Mouse (Mus musculus) layer of hippocampus, adult 9-10 months (tissue): ENCODE measurements around the gene Hcrtr2.

ENCODE experiments used
- DNase-seq: peaks from one replicate; pipeline ENCODE4 v3.0.0; 2022; ENCODE audit warnings: low spot score

Hcrtr2 gene

DNA sequence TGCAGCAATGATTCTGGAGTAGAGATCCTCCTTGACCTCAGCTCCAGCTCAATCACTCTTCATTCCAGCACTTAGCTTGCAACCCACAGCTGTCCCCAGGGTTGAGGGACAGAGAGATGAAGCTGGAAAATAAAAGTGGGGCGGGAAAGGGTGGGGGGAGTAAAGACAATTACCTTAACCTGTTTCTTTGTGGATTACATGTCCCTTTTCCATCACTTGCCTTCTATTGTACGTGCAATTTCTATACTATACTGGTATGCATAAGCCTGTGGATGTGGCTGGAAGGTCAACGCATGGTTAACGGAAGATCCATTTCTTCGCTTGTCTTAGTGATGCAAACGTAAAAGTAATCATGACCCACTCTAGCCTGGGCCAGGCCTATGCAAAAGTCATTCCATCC, at the start of gene Hcrtr2:
Gene Hcrtr2, minus strand, starts transcription at position 101 of the 400 bp plus-strand sequence.
- DNase-seq = no peak

DNA sequence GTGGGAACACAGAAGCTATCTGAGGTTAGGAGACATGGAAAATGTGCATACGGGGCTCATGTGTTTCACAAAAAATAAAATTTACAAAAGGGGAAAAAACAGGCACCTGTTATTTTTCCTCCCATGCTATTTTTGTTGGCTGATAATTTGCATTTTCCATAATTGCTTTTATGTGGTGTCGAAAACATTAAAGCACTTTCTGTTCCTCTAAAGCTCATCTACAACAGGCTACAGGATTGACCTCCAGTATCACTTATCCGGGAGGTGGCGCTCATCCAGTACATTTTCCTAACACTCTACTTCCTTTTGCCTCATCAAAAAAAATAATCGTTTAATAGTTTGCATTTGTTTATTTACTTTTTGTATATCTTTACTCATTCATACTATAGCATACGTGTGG, 41.2 kb upstream of the Hcrtr2 start:
- no peak for DNase-seq

DNA sequence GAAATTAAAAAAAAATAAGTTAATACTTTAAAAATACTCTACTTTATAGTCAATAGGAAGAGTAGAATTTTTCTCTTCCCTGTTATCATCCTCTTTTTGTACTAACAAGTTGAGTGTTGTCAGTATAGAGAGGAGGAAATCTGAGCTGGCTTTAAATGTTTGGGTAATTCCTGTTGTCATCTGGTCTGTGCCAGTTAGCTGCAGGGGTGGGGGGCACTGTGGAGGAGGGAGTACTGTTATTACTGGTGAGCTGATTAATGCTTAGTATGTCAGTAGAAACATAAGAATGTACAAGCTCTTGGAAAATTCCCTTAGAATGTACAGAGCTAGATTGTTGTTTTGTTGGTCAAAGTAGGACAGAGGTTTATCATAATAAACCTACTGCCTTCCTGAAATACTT, 36.7 kb upstream of the Hcrtr2 start:
- DNase-seq = no peak

DNA sequence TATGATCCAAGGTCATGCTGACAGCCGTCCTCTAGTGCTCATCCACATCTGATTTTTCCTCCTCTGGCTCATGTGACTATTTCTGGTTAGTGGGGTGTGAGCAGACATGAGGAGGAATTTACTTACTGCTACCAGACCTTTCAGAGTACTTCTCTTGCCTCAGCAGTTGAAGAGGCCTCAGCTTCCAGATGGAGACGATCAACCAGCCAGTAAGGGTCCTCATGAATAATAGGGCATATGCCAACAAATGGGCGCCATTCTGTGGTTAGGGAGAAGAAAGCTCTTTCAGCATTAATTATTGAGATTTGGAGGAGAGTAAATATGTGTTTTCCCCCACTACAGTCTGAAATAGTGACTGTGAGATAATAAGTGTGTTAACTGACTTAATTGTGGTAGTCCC, 28.7 kb upstream of the Hcrtr2 start:
- no peak for DNase-seq

DNA sequence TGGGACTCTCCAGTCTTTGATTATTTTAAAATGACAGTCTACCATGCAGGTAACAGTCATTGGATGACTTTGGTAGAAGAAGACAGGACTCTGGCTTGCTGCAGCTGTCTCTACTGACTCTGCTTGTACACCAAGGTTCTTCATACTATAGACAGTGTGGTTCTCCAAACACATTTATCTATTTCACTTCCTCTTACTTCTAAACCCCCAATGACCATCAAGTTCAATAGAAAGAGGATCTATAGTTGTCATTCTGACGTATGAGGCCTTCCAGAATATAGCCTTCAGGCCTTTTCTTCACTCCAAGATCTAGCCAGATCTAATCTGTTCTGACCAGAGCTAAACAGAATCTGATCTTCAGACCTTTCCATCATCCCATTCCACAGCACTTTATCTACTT, 23.6 kb upstream of the Hcrtr2 start:
- DNase-seq = no peak

DNA sequence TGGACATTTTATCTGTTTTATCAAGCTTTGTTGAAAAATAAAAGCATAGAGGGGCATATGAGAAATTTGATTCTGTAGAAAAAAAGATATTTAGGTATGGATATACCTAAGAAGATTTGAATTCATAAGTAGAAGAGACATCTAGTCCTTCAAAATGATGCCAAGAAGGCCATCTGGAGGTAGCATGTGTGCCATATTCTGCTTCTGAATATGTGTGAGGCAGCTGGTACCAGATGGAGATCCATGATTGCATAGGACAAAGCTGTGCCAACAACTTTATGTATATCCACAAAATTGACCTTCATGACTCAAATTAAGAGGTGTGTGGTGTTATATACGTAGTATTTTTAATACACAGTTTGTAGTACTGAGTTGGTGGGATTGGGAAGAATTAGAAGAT, 7.4 kb upstream of the Hcrtr2 start:
- DNase-seq = peak; percentile 9

DNA sequence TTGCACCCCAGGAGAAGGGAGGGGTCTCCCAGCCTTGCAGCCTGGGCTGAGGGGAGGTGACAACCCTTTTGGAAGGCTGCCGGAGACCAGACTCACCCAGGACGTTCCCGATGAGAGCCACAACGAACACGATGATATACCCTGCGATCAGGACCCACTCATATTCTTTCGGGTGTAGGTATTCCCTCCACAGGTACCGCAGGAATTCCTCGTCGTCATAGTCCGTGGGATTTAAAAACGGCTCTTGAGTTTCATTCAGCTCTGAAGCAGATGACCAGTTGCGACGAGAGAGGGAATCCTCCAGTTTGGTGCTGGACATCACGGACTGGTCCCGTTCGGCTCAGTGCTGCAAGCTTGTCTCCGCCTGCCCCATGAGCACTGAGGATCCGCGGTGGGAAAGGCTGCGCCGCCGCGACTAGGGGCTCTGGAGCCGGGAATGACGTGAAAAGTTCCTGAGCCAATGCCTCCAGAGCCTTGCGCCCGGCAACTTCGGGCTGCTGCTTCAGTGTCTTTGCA, 412 bp downstream of the Hcrtr2 start:
- DNase-seq = no peak

DNA sequence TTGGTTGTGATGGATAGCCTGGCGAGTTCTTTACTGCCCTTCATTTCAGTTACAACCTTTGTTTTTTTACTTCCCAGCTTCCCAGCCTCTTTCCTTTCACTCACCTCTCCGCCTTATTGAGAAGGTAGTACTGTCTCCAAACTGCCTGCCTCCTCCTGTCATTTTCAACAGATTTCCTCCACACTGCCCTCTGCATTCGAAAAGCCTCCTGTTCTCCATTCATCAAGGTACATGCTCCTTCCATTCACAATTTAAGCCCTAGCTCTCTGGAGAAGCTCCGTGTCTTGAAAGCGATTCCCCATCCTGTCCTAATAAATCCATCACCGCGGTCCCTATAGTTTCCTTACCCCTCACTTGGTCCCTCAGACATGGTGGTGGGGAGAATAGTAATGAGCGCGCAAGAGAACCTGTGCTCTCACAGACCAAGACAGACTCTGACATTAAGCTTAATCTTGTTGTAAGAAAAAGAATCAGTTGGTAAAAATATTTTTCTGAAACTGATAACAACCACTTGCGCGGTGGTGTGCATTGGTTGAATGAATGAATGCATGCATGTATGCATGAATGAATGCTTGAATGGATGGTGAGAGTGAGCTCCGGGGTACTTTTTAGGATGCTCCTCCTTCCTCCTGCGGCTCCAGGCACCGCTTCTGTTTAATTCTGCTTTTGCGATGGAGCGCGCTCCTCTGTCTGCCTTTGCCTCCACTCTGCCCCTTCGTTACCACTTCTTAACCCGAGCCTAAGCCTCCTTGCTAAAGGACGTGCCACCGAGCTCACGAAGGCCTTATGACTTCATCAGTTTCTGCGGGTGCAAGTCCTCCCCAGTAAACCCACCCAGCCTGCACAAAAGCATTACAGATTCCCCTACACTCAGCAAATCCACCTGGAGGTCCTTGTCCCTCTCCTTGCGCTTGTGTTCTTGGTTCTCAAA, 1.3 kb downstream of the Hcrtr2 start:
- no peak for DNase-seq

DNA sequence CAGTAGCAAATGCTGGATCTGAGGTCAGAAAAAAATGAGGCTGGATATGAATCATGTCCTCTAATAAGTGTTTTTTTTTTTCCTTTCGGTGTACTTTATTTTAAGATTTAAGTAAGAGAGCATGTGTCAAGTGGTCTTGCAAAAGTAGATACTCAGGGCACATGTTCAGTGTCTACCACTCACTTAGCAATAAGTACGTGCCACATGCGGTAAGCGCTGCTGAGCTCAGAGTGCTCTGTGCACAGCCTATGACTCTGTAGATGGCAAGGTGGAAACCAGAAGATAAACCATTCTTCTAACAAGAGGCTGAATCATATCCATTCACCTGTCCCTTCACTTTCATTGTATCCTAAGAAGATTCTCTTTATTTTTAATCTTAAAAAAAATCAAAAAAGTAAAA, 2.1 kb downstream of the Hcrtr2 start:
- no peak for DNase-seq

DNA sequence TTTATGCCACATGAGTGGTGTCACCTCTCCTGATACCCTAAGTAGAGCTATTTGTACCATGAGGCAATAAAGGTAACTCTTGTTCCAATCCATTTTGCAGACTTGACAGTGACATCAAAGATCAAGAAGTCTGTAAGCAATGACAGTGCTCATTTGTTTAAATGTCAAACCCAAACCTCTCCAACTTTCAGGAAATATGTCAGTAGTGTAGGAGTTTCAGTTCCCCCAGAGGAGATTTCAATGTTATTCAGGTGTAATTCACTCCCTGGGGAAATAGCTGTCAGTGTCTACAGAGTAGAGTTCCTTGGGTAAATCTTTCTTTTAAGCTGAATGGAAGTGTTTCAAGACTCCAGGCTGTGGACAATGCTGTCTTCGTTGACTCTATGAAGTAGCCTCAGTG, 2.9 kb downstream of the Hcrtr2 start:
- no peak for DNase-seq

DNA sequence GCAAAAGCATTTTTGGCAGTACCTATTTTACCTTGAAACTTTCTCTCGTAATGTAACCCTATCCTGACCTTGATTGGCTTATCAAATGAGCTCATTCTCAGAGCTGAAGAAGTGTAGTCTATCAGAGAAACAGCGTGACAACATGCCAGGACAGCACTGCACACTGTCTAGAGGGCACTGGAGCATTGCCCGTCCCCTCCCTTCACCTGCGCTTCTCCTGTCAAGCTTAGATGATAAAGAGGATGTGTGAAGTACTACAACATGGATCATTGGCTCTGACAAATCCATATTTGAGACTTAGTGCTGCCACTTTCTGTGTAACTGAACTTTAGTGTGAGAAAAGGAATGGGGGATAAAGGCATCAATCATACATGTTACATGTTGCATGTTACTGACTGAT, 5.4 kb downstream of the Hcrtr2 start:
- DNase-seq = no peak

DNA sequence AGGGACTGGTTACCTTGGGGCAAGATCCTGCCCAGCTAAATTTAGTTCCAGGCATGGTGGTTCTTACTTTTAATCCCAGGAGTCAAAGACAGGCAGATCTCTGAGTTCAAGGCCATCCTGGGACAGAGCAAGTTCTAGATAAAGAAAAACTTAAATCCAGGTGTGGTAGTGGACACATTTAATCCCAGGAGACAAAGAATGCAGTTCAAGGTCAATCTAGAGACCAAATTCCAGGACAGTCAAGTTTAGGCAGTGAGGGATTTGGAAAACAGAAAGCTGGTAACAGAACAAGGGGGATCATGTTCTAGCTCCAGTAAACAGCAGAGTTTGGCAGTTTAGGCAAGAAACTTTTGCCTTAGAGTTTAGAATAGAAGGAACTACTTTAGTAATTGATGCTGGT, 8.6 kb downstream of the Hcrtr2 start:
- DNase-seq = no peak

DNA sequence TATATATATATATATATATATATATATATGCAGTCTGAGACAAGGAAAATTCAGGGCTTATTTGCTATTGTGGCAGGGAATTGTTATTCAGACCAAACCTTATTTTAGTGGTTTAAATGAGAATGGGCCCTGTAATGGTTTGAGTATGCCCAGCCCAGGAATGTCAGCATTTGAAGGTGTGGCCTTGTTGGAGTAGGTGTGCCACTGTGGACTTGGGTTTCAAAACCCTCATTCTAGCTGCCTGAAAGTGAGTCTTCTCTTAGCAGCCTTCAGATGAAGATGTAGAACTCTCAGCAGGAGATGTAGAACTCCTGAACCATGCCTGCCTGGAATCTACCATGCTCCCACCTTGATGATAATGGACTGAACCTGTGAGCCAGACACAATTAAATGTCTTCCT, 9.7 kb downstream of the Hcrtr2 start:
- DNase-seq = no peak

DNA sequence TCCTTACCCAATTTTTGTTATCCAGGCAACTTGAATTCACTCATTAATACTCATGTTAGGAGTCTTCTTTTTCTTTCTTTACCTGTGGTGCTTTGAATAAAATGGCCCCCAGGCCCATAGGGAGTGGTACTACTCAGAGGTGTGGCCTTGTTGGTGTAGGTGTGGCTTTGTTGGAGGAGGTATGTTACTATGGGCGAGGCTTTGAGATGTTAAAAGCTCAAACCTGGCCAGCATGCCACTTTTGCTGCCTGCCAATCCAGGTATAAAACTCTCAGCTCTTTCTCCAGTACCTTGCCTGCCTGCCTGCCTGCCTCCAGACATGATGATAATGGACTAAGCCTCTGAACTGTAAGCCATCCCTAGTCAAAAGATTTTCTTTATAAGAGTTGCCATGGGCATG, 11.4 kb downstream of the Hcrtr2 start:
- DNase-seq = no peak

DNA sequence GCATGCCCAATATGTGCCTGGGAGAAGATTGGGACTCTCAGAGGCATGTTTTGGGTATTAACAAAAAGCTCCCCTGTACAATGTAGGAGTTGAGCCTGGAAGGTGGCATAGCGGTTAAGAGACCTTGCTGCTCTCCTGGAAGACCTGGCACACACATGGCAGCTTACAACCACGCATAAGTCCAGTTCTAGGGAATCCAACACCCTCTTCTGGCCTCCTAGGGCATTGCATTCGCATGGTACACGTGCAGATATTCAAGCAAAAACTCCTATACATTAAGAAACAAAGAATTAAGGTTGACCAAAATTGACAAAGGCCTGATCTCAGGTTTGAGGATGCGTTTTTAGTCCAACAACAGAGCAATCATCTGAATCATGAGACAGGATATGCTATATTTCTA, 32.3 kb downstream of the Hcrtr2 start:
- no peak for DNase-seq

DNA sequence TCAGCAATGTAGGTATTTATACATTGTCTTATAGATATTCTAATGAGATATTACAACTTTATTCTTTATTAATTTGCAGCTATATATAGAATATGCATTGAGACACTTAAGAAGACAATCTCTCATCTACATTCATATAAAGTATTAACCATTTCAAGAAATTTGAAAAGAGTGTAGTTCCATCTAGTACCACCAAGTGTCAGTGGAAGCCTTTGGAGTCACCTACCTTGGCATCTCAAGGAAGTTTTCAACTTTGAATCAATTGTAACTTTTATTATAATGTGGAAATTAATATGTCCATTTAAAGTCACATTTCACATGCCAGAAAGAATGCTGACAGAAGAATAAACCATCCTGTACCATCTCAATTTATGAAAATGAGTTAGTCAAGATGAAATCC, 52.8 kb downstream of the Hcrtr2 start:
- DNase-seq = no peak

DNA sequence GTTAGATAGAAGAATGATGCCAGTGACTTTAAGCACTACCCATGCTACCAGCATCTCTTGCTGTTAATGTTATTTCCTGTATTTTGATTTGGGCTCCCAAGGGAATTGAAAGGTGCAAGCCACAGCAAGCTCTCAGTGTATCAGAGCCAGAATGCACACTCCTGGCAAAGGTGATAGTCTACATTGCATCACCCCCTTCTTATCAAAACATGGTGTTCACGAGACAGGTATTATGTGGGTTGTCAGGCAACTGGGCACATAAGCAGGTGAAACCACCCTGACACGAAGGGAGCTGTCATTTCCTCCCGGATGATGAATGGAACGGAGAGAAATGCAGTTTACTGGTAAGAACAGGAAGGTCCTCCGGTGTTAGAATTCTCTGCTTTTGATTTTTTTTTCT, 65.9 kb downstream of the Hcrtr2 start:
- DNase-seq = no peak

DNA sequence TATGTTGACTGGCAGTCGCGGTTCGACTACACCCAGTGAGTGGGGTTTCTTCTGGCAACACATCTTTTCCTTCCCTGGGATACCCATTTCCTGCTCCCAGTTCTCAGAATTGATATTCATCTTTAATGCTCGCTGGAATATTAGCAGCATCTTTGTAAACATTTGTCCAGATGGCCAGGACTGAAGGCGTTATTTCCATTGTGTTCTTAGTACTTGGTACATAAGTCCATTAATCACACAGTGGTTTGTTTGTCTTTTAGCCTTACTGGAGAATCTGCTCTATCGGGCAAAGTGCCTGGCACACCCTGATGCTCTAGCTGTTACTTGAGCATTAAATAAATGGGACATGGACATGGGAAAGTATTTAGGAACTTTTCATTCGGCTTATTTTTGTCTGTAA, 71.1 kb downstream of the Hcrtr2 start:
- no peak for DNase-seq

DNA sequence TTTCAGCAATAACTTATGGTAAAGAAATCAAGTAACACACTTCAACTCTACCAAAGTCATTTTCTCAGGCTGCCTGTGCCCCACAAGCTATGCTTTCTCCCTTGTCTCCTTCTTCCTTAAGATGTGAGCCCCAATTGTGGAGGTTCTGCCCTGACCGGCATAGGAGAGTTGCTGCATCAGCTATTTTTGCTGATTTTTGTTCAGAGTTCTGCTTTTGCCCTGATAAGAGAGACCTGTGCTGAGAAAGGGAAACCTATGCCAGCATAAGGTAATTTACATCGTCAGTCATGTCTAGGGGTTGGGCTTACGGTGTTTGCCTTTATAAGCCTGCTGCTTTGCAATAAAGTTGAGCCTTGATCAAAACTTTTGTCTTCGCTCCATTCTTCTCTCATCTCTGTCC, 71.5 kb downstream of the Hcrtr2 start:
- DNase-seq = no peak

DNA sequence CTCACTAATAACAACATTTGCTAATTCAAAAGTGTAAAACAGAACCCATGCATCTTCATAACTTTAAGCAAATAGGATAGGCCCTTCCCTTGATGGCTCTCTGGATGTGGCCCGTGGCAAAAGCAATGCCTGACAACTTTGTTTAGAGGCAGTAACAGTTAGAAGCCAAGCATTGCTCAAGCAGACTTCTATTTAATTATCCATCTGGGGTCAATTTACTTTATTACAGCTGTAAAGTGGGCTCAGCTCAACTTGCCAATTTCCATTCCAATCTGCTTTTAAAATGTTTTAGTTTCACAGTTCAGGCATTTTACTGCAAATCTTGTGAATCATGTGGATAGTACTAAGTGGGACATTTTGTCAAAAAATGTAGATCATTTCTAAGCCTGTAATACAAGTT, 81.3 kb downstream of the Hcrtr2 start:
- no peak for DNase-seq

DNA sequence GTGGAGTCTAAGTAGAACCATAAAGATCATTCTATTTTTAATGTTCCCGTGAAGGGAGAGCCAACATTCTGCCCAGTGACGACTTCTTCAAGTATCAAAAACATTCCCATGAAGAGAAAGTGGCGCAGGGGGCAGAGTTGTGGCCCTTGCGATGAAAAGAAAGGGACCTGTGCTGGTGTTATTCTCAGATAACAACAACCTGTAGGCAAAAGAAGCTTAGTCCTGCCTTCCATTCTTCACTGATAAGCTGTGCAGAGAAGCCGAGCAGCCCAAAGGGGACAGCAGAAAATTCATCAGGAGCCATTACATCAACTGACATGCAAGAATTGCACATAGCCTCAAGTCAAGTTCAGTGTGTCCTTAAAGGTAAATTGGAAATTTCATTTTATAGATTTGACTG, 85.7 kb downstream of the Hcrtr2 start:
- DNase-seq = no peak

DNA sequence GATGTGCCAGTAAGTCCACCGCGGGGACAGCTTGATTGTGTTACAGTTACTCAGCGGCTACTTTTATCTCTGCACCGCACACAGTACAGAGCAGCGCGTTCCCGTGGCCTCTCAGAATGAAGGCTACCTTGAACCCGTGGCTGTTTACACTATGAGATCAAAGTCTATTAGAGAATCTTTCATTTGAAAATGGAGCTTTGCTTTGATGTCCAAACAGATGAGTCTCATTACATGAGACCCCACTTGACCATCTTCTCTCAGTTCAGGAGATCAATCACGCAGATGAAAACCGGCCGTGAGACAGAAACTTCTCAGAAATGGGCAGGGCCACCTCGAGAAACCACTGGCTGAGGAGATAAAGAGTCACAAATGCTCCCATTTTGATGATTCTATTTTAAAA, 86.4 kb downstream of the Hcrtr2 start:
- DNase-seq = no peak

DNA sequence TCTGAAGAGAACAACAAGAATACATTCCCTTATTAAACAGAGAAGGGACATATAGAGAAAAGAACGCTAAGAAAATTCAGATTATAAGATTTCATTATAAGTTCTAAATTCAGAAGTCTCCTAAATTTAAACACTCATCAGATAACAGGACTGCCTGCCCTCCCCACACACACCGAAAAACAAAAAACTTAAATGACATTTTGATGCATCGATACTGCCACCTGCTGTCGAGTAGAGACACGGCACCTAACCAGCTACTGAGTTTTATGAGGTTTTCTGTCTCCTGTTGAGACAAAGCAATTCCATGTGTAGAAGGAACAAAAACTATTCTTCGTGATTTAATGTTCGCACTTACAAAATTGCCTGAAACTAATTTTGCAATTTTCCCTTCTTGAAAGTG, 87.0 kb downstream of the Hcrtr2 start:
- peak; percentile 67 for DNase-seq

DNA sequence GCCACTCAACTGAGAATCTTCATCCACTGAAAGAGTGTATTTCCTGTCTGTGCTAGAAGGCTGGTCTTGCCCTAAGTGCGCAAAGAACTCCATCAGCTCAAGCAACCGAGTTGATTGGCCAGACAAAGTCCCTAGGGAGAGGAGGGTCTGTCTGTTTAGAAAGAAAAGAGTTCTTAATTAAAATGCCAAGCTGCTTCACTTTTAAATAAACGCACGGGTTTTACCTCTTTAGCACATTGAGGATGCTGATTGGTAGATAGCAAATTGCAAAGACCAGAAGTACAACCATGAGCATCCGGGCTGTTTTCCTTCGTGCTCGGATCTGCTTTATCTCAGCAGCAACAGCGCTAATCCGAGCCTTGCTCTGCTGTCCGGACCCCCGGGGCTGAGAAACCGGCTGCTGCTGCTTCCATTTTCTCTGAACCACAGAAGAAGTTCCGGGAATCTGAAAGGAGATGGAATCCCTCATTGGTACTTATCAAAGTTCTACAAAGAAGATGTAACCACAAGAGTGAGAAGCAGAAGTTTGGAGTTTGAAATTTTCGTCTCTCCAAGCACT, 87.6 kb downstream of the Hcrtr2 start:
- DNase-seq = no peak
